Mouse (Mus musculus) midbrain, embryonic 11.5 days (tissue): ENCODE results near the gene Dkc1. TPM values are rescaled to one million over a fixed set of nuclear protein-coding genes. Genes with fewer than 3 reads are reported as not detected.

Experiments
- ATAC-seq: fragments of 200-750 bp; cut with Nextera tagmentation; 2 replicates; pipeline ENCODE4 v1.8.0; 2017; ENCODE audit warnings: moderate TSS enrichment, moderate library complexity; ENCODE audit not compliant: low FRiP score
- DNase-seq: peaks from one replicate; pipeline ENCODE4 v3.0.0; 2015; ENCODE audit warnings: low spot score; ENCODE audit errors: missing footprints
- H3K27ac ChIP-seq: fragments of 300-500 bp; sonication (generic); 2 replicates; pipeline ENCODE4 v1.5.1; 2014; ENCODE audit warnings: low read depth, low read length
- H3K27me3 ChIP-seq: fragments of 300-500 bp; sonication (generic); 2 replicates; pipeline ENCODE4 v1.6.1; 2014; ENCODE audit warnings: mild to moderate bottlenecking, low read length, moderate library complexity, mixed read lengths; ENCODE audit not compliant: control insufficient read depth, insufficient read depth
- H3K36me3 ChIP-seq: fragments of 300-500 bp; sonication (generic); 2 replicates; pipeline ENCODE4 v1.6.1; 2014; ENCODE audit warnings: mild to moderate bottlenecking, low read length, moderate library complexity, mixed read lengths; ENCODE audit not compliant: control insufficient read depth, insufficient read depth
- H3K4me1 ChIP-seq: fragments of 300-500 bp; sonication (generic); 2 replicates; pipeline ENCODE4 v1.6.1; 2014; ENCODE audit warnings: low read length; ENCODE audit not compliant: control insufficient read depth, insufficient read depth
- H3K4me2 ChIP-seq: fragments of 300-500 bp; sonication (generic); 2 replicates; pipeline ENCODE4 v1.6.1; 2014; ENCODE audit warnings: mild to moderate bottlenecking, moderate library complexity
- H3K4me3 ChIP-seq: fragments of 300-500 bp; sonication (generic); 2 replicates; pipeline ENCODE4 v1.5.1; 2014; ENCODE audit warnings: low read depth, low read length
- H3K9ac ChIP-seq: fragments of 300-500 bp; sonication (generic); 2 replicates; pipeline ENCODE4 v1.6.1; 2014; ENCODE audit warnings: low read length
- H3K9me3 ChIP-seq: fragments of 300-500 bp; sonication (generic); 2 replicates; pipeline ENCODE4 v1.6.1; 2016; ENCODE audit warnings: low read length; ENCODE audit not compliant: control insufficient read depth
- WGBS: fragments of 180-500 bp; shearing (Covaris S2); extraction: QIAGEN DNeasy Blood & Tissue Kit; methylation state at CpG from one replicate; pipeline ENCODE4 v1.1.7; 2014; 5-methylcytosine and 5-hydroxymethylcytosine counted together
- polyA plus RNA-seq: library from polyadenylated mRNA; unstranded; fragments of >200 nt; fragmentation: Nextera tagmentation; extraction: Ambion mirVana; gene quantifications from 2 replicates; pipeline ENCODE4 v1.2.1, GENCODE M21; 2014

The Dkc1 gene
- polyA plus RNA-seq, 1 experiment from 2014 or later: 119 TPM

DNA sequence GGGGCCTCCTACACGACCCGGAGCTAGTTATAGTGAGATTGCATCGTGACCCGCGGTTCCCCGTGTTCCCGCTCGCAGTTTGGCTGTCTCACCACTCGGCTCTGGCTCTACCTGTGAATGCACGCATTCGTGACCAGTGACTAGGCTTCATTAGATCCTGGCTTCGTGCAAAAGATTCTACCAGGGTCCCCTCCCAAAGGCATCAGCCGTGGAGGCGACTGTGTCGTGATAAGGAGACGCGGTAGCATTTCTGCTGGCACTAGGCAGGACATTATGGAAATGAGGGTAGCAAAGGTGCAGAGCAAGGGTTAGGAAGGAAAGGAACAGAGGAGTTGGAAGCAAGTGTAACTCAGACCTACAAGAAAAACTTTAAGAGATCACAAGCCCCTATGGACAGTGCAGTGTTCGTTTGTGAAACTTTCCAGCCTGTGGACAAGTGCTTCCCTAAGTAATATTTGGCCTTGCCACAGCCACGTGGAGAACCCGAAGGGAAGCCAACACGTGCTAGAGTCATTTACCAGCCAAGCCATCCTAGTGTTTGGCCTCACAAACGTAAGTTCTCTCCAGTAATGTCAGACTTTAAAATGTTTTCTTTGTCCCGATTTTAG is 613 bp downstream of the Dkc1 start:
- WGBS: 19% methylated on average over 23 of the region's 23 CpGs
- H3K4me2 ChIP-seq: peak overlapping the region; percentile 54
- no peaks in the 10 kb centered on the region for H3K36me3 ChIP-seq
- peak; percentile 98 for DNase-seq
- H3K9me3 ChIP-seq: no peaks in the 10 kb centered on the region
- H3K9ac ChIP-seq: peak overlapping the region; percentile 71
- H3K4me1 ChIP-seq: no peaks in the 10 kb centered on the region
- no peak for ATAC-seq
- no peak overlapping the region for H3K27ac ChIP-seq
- H3K27me3 ChIP-seq: no peaks in the 10 kb centered on the region
- H3K4me3 ChIP-seq: peak overlapping the region; percentile 50

- ATAC-seq: no peak
- 93% methylated on average over 8 of the region's 8 CpGs for WGBS
- no peak overlapping the region for H3K4me2 ChIP-seq
Observed at GRCm38 (mm10) chrX:75098799-75099198, 3.1 kb downstream of the Dkc1 start.

GRCm38 (mm10) chrX:75102293-75102692 is 6.6 kb downstream of the Dkc1 start:
- Histone ChIP-seq H3K36me3 (peaks cover 3% of the 10 kb centered on the region; the same call in 1 of the 2 replicates), H3K27me3 (no peaks in the 10 kb centered on the region), H3K9me3 (no peaks in the 10 kb centered on the region), H3K4me1 (no peaks in the 10 kb centered on the region), H3K4me2 (no peak overlapping the region), H3K9ac (no peak overlapping the region), H3K4me3 (no peak overlapping the region), H3K27ac (no peak overlapping the region)
- DNase-seq (no peak), ATAC-seq (no peak)
- 87% methylated on average over 6 of the region's 6 CpGs for WGBS

More at GRCm38 (mm10) chrX:75098799-75099198, 3.1 kb downstream of the Dkc1 start:
- Histone ChIP-seq H3K4me3 (no peak overlapping the region), H3K27ac (no peak overlapping the region), H3K27me3 (no peaks in the 10 kb centered on the region), H3K9ac (no peak overlapping the region), H3K4me1 (no peaks in the 10 kb centered on the region), H3K9me3 (no peaks in the 10 kb centered on the region), H3K36me3 (no peaks in the 10 kb centered on the region)
- DNase-seq: no peak

DNA sequence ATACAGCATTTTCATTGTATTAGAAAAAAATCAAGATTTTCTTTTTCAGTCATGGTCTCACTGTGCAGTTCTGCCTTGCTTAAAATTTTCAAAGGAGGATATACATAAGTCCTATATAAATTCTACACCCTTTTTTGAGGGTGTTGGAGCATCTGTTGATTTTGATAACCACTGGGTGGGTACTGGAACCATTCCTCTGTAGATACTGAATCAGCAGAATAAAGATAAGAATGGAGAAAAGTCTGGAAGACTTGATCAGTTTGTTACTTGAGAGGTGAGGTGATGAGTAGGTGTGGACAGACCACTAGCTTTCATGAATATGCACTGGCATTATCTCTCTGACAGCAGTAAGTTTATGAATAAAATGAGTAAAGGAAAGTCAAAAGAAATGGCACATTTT is 19.9 kb downstream of the Dkc1 start:
- DNase-seq (no peak), ATAC-seq (no peak)
- no peaks in the 10 kb centered on the region for H3K36me3 ChIP-seq
- no peak overlapping the region for H3K27ac ChIP-seq
- H3K4me1 ChIP-seq: no peaks in the 10 kb centered on the region
- H3K9me3 ChIP-seq: no peaks in the 10 kb centered on the region
- H3K9ac ChIP-seq: no peak overlapping the region
- no peak overlapping the region for H3K4me2 ChIP-seq
- no peaks in the 10 kb centered on the region for H3K27me3 ChIP-seq
- H3K4me3 ChIP-seq: no peak overlapping the region

DNA sequence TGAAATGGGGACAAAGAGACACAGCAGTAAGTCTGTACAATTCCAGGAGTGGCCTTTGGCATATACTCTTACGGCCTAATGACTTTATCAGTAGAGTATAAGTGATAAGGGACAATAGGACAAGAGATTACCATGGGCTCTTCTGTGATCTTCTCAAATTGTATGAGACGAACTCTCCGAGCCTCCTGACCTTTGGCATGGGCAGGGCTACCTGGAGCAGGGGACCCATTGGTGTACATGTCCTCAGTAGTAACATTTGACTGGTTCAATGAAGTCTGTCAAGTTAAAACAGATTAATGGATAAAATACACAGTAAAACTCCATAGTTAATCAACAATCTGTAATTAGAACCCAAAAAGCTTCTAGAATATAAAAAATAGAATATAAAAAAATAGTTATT is 30.0 kb downstream of the Dkc1 start:
- no peak overlapping the region for H3K4me2 ChIP-seq
- WGBS: 83% methylated on average over 3 of the region's 3 CpGs
- H3K27ac ChIP-seq: no peak overlapping the region
- no peaks in the 10 kb centered on the region for H3K4me1 ChIP-seq
- no peak overlapping the region for H3K4me3 ChIP-seq
- DNase-seq (no peak), ATAC-seq (no peak)
- no peaks in the 10 kb centered on the region for H3K9me3 ChIP-seq
- H3K9ac ChIP-seq: no peak overlapping the region
- no peaks in the 10 kb centered on the region for H3K36me3 ChIP-seq
- no peaks in the 10 kb centered on the region for H3K27me3 ChIP-seq

DNA sequence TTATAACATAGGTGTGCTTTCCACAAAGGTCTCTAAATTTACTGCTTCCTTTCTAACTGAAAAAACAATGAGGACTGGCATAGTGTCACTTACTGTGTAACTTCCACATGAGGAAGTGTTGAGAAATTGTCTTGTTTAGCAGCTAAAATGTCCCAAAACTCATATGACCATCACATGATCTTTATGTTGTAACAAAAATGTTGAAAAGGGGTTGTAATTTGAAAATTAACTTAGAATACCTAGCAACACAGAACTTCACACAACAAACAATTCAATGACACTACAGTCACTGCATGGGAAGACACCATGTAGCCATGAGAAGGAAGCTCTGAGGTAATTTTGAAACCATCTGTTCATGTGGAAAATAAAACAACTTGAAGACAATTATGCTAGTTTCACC is 31.2 kb downstream of the Dkc1 start:
- no peaks in the 10 kb centered on the region for H3K27me3 ChIP-seq
- H3K4me1 ChIP-seq: no peaks in the 10 kb centered on the region
- no peaks in the 10 kb centered on the region for H3K36me3 ChIP-seq
- no peak overlapping the region for H3K4me3 ChIP-seq
- ATAC-seq (no peak), DNase-seq (no peak)
- H3K4me2 ChIP-seq: no peak overlapping the region
- no peaks in the 10 kb centered on the region for H3K9me3 ChIP-seq
- H3K27ac ChIP-seq: no peak overlapping the region
- H3K9ac ChIP-seq: no peak overlapping the region

DNA sequence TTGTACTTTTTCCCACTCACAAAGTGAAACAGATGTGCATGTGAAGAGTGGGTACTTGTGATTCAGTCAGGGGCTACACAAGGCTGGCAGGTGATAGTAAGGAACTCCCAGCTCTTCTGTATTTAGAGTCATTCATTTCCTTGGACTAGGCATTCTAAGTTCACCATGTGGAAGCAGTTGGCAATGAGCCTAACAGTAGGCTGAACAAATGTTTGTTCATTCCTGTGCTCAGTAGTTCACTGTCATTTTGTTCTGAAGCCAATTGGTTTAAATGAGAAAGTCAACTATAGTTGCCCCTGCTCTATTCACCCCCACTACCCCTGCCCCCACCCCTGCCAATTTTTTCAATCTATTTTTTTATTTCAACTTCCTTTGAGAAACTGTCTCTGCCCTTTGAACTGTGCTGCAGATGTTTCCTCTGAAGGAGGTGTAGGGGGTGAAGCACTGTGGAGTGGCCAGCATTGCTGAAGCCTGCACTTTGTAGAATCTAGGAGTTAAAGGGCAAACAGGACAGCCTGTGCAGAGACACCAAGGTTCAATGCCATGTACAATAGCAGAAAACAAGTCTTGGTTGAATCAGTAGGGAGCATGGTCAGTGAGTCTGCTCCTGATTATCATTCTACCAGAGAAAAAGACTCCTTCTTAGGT is 32.8 kb downstream of the Dkc1 start:
- no peaks in the 10 kb centered on the region for H3K4me1 ChIP-seq
- H3K4me2 ChIP-seq: no peak overlapping the region
- H3K27ac ChIP-seq: no peak overlapping the region
- DNase-seq: no peak
- H3K9ac ChIP-seq: no peak overlapping the region
- H3K27me3 ChIP-seq: no peaks in the 10 kb centered on the region
- no peaks in the 10 kb centered on the region for H3K36me3 ChIP-seq
- ATAC-seq: no peak
- H3K9me3 ChIP-seq: no peaks in the 10 kb centered on the region
- H3K4me3 ChIP-seq: no peak overlapping the region

DNA sequence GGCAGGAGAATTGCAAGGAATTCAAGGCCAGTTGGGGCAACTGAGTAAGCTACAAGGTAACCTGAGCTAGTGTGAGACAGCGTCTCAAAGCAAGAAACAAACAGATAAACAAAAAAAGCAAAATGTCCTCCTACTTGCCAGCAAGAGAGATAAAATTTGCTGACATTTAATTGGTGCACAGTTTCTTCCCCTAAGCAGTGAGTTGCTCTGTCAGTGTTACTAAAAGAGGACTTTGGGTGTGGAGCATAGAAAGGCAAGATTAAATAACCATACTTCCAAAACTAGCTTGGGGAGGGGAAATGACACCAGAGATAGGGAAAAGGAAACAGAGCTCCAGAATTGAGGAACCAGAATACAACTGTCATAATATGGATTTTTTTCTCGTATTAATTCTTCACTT is 33.8 kb downstream of the Dkc1 start:
- Histone ChIP-seq H3K4me1 (no peaks in the 10 kb centered on the region), H3K27ac (no peak overlapping the region), H3K4me2 (no peak overlapping the region), H3K9me3 (no peaks in the 10 kb centered on the region), H3K36me3 (no peaks in the 10 kb centered on the region), H3K4me3 (no peak overlapping the region), H3K27me3 (no peaks in the 10 kb centered on the region), H3K9ac (no peak overlapping the region)
- no peak for DNase-seq
- 66% methylated on average over 2 of the region's 2 CpGs for WGBS
- no peak for ATAC-seq

DNA sequence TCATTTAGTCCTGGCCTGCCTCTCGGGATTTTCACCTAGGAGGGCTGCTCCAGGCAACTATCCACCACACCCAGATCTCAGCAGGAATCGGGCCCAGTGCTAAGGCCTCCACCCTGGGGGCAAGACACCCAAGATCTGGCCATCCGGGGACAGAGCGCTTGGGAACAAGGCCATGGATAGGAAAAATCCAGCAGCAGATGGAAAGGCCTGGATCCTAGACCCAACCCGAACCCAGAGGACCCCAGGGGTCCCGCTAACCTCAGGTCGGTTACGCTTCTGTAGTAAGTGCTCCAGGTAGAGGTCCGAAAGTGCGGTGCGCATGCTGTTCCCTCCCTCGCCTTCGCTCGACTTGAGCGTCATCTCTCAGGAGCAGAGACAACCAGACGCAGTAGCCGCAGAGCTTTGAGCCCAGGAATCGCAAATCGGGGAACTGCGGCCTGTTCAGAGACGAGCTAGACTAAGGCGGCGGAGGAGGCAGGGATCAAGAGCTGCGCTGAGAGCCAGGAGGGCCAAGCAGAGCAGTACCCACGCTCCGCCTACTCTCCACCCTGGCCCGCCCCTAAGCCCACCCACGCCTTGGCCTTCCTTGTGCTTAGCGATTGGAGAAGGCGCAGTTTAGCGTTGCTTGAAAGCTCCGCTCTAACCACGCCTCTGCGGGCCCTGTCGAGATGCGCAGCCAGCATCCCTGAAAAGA is 35.0 kb downstream of the Dkc1 start, which contains the start of gene Mpp1:
Mpp1 (minus strand) TSS at position 550 of the 694 bp plus-strand sequence.
- no peaks in the 10 kb centered on the region for H3K4me1 ChIP-seq
- DNase-seq: peak; percentile 94
- H3K9me3 ChIP-seq: no peaks in the 10 kb centered on the region
- peak within 1 kb of the TSS; percentile 42 for H3K4me2 ChIP-seq
- peak within 1 kb of the TSS; percentile 42 for H3K4me3 ChIP-seq
- H3K27ac ChIP-seq: no peak within 1 kb of the TSS
- peak; percentile 100 for ATAC-seq
- peak within 1 kb of the TSS; percentile 59 for H3K9ac ChIP-seq
- no peaks in the 10 kb centered on the region for H3K27me3 ChIP-seq
- H3K36me3 ChIP-seq: no peaks in the 10 kb centered on the region
- WGBS: 20% methylated on average over 31 of the region's 36 CpGs
